Mouse (Mus musculus): ENCODE measurements at regions not wholly inside any gene's neighbourhood (a gene's known extent, or its start where the extent isn't known, plus 50 kb on each side); places are given as distances from the start of the nearest gene placed in this dataset.

GRCm38 (mm10) chr14:46571841-46572240, 181.4 kb upstream of the Bmp4 start:
- Histone ChIP-seq H3K4me1 (replicated peaks; ENCODE audit: insufficient read depth, low read length) (peaks cover 5% of the 10 kb centered on the region; the same call in 1 of the 2 replicates), H3K36me3 (ENCODE audit: insufficient read depth, low read length) (no peaks in the 10 kb centered on the region), H3K4me3 (replicated peaks; ENCODE audit: low read depth, low read length) (no peak overlapping the region), H3K4me2 (ENCODE audit: low read length) (no peak overlapping the region), H3K9me3 (replicated peaks; ENCODE audit: low read length) (no peaks in the 10 kb centered on the region), H3K27me3 (ENCODE audit: insufficient read depth, low read length) (no peaks in the 10 kb centered on the region), H3K9ac (ENCODE audit: low read depth, low read length) (no peak overlapping the region), H3K27ac (no peak overlapping the region)
- no peak for TF ChIP-seq CTCF (IDR thresholded peaks at IDR 0.05; ENCODE audit: low read depth)
- ATAC-seq (replicated peaks; ENCODE audit: low FRiP score, low read depth) (no peak), DNase-seq (ENCODE audit: low spot score) (no peak)
- 95% methylated on average over 1 of the region's 1 CpGs for WGBS

DNA sequence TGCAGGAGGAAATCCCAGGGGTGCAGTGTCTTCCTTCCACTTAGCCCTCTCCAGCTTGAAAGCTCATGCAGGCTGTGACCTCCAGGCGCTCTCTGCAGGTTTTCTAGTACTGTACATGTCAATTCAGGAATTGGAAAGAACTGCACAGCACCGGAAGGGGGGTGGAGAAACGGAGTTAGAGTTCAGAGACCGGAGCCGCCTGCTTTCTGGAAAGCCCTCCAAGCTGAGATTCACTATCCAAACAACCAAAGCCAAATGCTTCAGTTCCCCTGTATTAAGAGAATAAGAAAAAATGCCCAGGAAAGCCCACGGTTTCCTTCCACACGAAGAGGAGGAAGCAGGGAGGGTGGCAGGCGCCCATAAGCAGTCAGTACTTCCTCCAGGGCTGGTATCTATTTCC, 178.8 kb upstream of the Bmp4 start:
- H3K4me1 ChIP-seq (replicated peaks; ENCODE audit: insufficient read depth, low read length) = peaks cover 5% of the 10 kb centered on the region; the same call in 1 of the 2 replicates
- TF ChIP-seq CTCF (IDR thresholded peaks at IDR 0.05; ENCODE audit: low read depth) = no peak
- no peaks in the 10 kb centered on the region for H3K27me3 ChIP-seq (ENCODE audit: insufficient read depth, low read length)
- peak; percentile 44 for DNase-seq (ENCODE audit: low spot score)
- no peaks in the 10 kb centered on the region for H3K9me3 ChIP-seq (replicated peaks; ENCODE audit: low read length)
- no peak overlapping the region for H3K4me2 ChIP-seq (ENCODE audit: low read length)
- 46% methylated on average over 8 of the region's 8 CpGs for WGBS
- no peaks in the 10 kb centered on the region for H3K36me3 ChIP-seq (ENCODE audit: insufficient read depth, low read length)
- ATAC-seq (replicated peaks; ENCODE audit: low FRiP score, low read depth) = no peak
- H3K4me3 ChIP-seq (replicated peaks; ENCODE audit: low read depth, low read length) = no peak overlapping the region
- H3K27ac ChIP-seq = no peak overlapping the region
- H3K9ac ChIP-seq (ENCODE audit: low read depth, low read length) = no peak overlapping the region

- 37% methylated on average over 3 of the region's 3 CpGs for WGBS
- H3K4me1 ChIP-seq (replicated peaks; ENCODE audit: insufficient read depth, low read length) = peaks cover 5% of the 10 kb centered on the region; the same call in 1 of the 2 replicates
- H3K27ac ChIP-seq = 0 out of 2 replicates have a peak overlapping the region, but pooled peaks have one; percentile 25
- DNase-seq (ENCODE audit: low spot score) (no peak), ATAC-seq (replicated peaks; ENCODE audit: low FRiP score, low read depth) (0 out of 2 replicates have a peak, but pooled peaks have one; percentile 25)
- no peak for TF ChIP-seq CTCF (IDR thresholded peaks at IDR 0.05; ENCODE audit: low read depth)
- H3K9ac ChIP-seq (ENCODE audit: low read depth, low read length) = no peak overlapping the region
- H3K4me2 ChIP-seq (ENCODE audit: low read length) = no peak overlapping the region
- H3K4me3 ChIP-seq (replicated peaks; ENCODE audit: low read depth, low read length) = no peak overlapping the region
- H3K9me3 ChIP-seq (replicated peaks; ENCODE audit: low read length) = no peaks in the 10 kb centered on the region
- H3K36me3 ChIP-seq (ENCODE audit: insufficient read depth, low read length) = no peaks in the 10 kb centered on the region
- no peaks in the 10 kb centered on the region for H3K27me3 ChIP-seq (ENCODE audit: insufficient read depth, low read length)
Observed at GRCm38 (mm10) chr14:46567411-46567780, 176.9 kb upstream of the Bmp4 start.

DNA sequence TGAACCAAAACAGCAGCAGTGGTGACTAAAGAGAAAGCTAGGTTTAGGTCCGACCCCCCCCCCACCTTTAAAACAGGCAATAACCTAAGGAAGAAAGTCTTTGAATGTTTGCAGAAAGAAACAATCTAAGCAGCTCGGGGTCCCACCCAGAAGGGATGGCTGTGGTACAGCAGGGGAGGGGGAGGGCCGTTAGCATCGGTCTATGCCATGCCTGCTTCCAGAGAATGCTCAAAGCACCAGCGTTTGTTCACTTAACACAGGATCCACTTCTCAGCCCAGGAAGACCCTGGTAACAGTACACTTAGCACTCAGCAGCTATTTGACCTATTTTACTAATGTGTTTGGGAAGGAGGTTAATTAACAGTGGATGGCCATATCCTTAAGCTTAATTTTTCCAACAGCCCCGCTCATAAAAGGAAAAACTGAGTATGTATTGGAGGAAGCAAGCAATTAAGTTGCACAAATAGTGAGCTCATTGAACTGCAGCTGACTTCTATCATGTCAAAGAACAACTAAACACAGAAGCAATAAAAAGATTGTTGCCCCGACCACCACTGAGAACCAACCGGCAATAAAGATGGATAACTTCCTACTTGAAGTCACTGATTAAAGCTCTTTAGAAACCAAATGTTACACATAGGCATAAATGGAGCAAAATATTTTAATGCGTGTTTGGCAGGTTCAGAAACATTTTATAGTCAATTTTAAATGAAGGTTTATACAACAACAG, 176.4 kb upstream of the Bmp4 start:
- Histone ChIP-seq H3K4me1 (replicated peaks; ENCODE audit: insufficient read depth, low read length) (peaks cover 5% of the 10 kb centered on the region; the same call in 1 of the 2 replicates), H3K4me3 (replicated peaks; ENCODE audit: low read depth, low read length) (no peak overlapping the region), H3K9me3 (replicated peaks; ENCODE audit: low read length) (no peaks in the 10 kb centered on the region), H3K27me3 (ENCODE audit: insufficient read depth, low read length) (no peaks in the 10 kb centered on the region), H3K4me2 (ENCODE audit: low read length) (no peak overlapping the region), H3K36me3 (ENCODE audit: insufficient read depth, low read length) (no peaks in the 10 kb centered on the region), H3K9ac (ENCODE audit: low read depth, low read length) (no peak overlapping the region), H3K27ac (no peak overlapping the region)
- DNase-seq (ENCODE audit: low spot score) (peak; percentile 85), ATAC-seq (replicated peaks; ENCODE audit: low FRiP score, low read depth) (no peak)
- 14% methylated on average over 9 of the region's 9 CpGs for WGBS
- TF ChIP-seq CTCF (IDR thresholded peaks at IDR 0.05; ENCODE audit: low read depth) = no peak

DNA sequence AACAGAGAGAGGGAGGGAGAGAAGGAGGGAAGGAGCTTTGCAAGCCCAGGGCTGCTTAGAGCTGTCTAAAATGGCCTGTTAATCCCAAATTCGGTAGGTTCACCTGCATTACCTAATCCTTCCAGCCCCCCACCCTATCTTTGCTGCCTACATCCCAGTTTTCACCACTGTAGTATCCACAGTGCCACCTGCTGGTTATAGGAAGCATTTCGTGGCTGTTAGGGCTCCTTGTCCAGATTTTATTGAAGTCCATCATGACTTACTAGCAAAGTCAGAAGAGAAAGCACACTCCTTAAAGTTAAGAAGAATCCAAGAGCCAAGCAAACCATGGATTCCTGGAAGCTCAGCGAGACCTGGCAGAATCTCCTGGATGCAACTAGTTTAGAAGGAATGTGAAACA, 174.5 kb upstream of the Bmp4 start:
- Histone ChIP-seq H3K27ac (no peak overlapping the region), H3K9ac (ENCODE audit: low read depth, low read length) (no peak overlapping the region), H3K4me1 (replicated peaks; ENCODE audit: insufficient read depth, low read length) (peaks cover 5% of the 10 kb centered on the region; the same call in 1 of the 2 replicates), H3K4me2 (ENCODE audit: low read length) (no peak overlapping the region), H3K36me3 (ENCODE audit: insufficient read depth, low read length) (no peaks in the 10 kb centered on the region), H3K4me3 (replicated peaks; ENCODE audit: low read depth, low read length) (no peak overlapping the region), H3K9me3 (replicated peaks; ENCODE audit: low read length) (no peaks in the 10 kb centered on the region), H3K27me3 (ENCODE audit: insufficient read depth, low read length) (no peaks in the 10 kb centered on the region)
- TF ChIP-seq CTCF (IDR thresholded peaks at IDR 0.05; ENCODE audit: low read depth) = peak; percentile 88
- no peak for ATAC-seq (replicated peaks; ENCODE audit: low FRiP score, low read depth)
- DNase-seq (ENCODE audit: low spot score) = peak; percentile 87
- 16% methylated on average over 3 of the region's 3 CpGs for WGBS

- no peak for TF ChIP-seq CTCF (IDR thresholded peaks at IDR 0.05; ENCODE audit: low read depth)
- H3K4me2 ChIP-seq (ENCODE audit: low read length) = no peak overlapping the region
- no peak for DNase-seq (ENCODE audit: low spot score)
Observed at GRCm38 (mm10) chr14:46562016-46562415, 171.5 kb upstream of the Bmp4 start.

More at GRCm38 (mm10) chr14:46562016-46562415, 171.5 kb upstream of the Bmp4 start:
- no peaks in the 10 kb centered on the region for H3K27me3 ChIP-seq (ENCODE audit: insufficient read depth, low read length)
- H3K4me3 ChIP-seq (replicated peaks; ENCODE audit: low read depth, low read length) = no peak overlapping the region
- no peaks in the 10 kb centered on the region for H3K36me3 ChIP-seq (ENCODE audit: insufficient read depth, low read length)
- H3K9ac ChIP-seq (ENCODE audit: low read depth, low read length) = no peak overlapping the region
- no peak overlapping the region for H3K27ac ChIP-seq
- WGBS = 78% methylated on average over 5 of the region's 5 CpGs
- no peaks in the 10 kb centered on the region for H3K4me1 ChIP-seq (replicated peaks; ENCODE audit: insufficient read depth, low read length)
- H3K9me3 ChIP-seq (replicated peaks; ENCODE audit: low read length) = no peaks in the 10 kb centered on the region
- ATAC-seq (replicated peaks; ENCODE audit: low FRiP score, low read depth) = no peak
